Mouse (Mus musculus): ENCODE measurements around the gene Wsb2. TPM values are rescaled to one million over a fixed set of nuclear protein-coding genes. Genes with fewer than 3 reads are reported as not detected.
"Not testable (repeated sequence)": the region's sequence is repeated elsewhere in the genome, so short reads cannot be mapped to it uniquely, and the experiment has no call there.

The Wsb2 gene
- total RNA-seq, 2 experiments from 2014 or later: 264 to 285 TPM

DNA sequence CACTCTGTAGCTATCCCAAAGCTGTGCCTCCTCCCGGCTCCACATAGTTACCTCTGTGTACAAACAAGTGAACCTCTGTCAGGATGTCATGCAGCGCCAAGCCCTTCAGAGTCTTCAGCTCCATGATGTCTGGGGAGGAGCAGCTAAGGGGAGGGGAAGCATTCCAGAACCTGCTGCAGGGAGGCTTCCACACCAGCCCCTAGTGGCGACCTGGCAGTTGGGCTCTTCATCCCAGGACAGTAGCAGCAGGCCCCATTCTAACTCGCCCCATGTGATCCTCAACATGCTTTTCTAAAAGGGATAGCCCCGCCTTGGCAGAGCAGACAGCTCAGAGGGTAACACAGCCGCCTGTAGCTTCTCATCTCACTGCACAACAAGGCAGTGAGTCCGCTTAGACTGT is 24.7 kb downstream of the Wsb2 start:
- DNase-seq (ENCODE audit: extremely low spot score in 1 of 2, low spot score in 1 of 2): no peak

DNA sequence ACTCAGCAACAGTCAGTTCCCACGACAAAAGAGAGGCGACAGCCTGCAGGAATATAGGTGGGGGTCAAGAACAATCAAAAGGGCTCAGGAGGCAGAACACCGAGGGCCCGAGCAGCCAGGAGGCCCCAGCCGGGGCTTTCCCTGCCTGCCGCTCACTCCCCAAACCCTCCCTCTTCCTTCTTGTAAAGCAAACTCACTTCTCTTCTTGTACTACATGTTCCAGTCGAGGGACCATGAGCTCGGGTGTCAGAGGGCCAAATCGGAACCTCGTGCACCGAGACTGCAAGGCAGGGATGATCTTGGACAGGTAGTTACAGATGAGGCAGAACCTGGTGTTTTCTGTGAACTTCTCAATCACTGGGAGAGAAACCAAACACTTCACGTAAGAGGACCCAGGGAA is 26.1 kb downstream of the Wsb2 start:
- DNase-seq (ENCODE audit: extremely low spot score in 1 of 2, low spot score in 1 of 2): no peak

DNA sequence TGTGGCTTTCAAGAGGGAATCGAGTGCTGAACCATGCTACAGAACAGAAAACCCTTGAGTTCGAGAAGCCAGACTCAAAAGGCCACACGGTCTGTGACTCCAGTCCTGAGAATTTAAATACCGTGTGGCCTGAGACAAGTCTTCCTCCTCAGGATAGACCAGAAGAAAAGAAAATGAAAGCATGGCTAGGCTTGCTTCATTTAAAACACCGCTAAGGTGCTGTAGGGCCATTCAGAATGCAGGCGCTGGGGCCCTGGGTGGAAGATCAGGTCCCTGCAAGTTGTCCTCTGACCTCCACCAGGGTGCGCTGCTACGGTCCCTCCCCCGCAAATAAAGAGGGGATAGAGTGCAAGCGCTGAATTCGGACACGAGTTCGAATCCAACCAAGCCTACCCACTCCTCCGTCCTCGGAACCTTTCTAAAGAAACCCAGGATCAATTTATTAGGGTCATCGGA is 31.2 kb downstream of the Wsb2 start:
- peak in 1 of 2 experiments; percentile 29 for DNase-seq (ENCODE audit: extremely low spot score in 1 of 2, low spot score in 1 of 2)

DNA sequence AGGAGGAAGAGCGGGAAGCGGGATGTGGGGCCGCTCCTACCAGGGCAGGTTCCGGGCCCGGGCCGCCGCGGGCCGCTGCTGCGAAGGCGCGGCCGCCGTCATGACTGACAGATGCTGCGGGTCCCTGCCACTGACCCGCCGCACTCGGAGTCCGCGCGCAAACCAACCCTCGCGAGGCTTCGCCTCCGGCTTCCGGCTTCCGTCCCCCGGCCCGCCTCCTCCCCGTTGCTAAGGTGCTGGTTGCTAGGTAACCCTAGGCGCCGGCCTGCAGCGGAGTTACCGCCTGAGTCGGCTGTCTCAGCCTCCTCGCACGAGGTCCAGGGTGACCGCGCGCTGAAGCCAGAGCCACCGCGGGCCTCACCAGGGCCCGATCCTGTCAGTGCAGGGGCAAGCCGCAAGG is 31.8 kb downstream of the Wsb2 start, which contains the start of gene Rfc5:
Gene Rfc5, minus strand, starts transcription at position 171 of the 400 bp plus-strand sequence.
- peak; percentile 86 to 90 for DNase-seq (ENCODE audit: extremely low spot score in 1 of 2, low spot score in 1 of 2)

DNA sequence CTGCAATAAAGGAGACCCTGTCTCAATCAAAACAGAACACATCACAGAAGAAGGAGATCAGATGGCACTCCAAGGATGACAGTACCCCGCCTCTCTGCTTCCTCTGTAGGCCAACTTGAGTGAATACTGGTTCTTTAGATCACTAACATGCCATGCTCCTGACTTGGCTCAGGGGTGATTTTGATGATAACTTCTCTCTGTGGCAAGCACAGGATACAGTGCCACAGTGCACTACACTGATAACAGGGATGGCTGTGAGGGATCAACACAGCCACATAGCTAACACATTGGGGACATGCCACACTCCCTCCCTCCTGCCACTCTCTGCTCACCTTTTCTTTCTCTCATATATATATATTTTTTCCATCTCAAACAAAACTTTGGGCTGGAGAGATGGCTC is 33.8 kb downstream of the Wsb2 start:
- no peak for DNase-seq (ENCODE audit: extremely low spot score in 1 of 2, low spot score in 1 of 2)

DNA sequence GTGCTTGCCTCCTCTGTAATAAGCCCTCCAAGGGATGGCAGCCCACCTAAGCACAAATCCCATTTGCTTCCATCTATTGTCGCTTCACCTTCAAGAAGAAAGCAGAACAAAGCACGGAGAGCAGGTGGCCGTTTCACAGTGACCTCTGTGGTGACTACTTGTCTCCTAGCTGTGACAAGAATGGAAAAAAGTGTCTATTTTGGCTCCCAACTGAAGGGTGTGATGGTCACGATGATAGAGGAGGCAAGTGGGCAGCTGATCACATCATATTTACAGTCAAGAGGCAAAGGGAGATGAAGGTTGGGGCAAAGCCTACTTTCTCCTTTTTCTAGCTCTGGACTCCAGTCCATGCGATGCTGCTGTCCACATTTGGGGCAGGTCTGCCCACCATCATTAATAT is 38.7 kb downstream of the Wsb2 start:
- DNase-seq (ENCODE audit: extremely low spot score in 1 of 2, low spot score in 1 of 2): no peak

DNA sequence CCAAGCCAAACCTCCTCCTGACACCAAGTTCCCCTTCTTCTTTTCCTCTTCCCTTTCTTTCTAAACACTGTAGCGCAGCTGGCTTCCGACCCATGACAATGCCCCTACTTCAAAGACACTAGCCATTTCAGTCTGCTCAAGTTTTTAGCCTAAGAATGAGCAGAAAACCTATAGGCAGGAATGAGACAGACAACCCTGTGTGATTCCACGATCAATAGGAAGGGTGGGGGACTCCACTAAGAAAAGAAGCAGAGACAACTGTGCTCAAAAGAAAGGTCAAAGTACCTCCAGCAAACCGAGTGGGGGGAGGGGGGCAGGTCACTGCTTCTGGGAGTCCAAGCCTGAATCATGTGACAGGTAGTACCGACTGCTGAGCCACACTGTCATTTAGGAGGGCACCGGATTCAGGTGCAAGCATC is 39.5 kb downstream of the Wsb2 start:
- no peak for DNase-seq (ENCODE audit: extremely low spot score in 1 of 2, low spot score in 1 of 2)

DNA sequence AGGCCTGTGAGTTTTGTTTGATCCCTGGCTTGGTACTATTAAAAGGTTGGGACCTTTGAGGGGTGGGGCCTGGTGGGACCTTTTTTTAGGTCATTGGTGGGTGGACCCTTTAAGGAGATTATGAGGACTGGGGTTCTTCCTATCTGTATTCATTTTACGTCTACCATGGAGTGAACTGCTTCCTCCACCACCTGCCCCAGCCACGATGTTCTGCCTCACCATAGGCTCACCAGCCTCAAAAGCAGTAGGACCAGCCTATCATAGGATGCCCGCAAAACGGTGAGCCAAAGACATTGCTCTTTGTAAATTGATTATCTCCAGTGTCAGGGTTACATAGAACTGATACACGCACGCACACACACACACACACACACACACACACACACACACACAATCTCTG is 40.3 kb downstream of the Wsb2 start:
- DNase-seq (ENCODE audit: extremely low spot score in 1 of 2, low spot score in 1 of 2): no peak

DNA sequence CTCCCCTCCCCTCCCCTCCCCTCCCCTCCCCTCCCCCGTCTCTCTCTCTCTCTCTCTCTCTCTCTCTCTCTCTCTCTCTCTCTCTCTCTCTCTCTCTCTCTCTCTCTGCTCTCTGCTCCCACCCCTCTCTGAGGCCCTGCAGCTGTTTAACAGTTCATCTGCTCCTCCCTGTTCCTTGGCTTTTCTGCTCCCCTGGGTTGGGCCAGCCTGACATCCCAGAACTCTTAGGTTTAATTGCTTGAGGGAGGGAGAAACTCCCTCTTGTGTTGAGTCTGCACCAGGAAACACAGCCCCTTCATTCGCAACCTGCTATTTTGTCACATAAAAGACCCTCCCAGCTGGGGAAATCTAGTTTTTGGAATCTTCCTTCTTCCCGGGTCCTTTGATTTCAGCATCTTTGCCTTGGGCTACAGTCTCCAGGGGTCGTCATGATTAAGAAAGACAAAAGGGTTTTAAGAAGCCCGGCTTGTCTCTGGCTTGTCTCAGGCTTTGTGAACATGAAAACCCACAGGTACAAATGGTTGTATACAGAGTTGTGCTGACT is 41.0 kb downstream of the Wsb2 start:
- DNase-seq (ENCODE audit: extremely low spot score in 1 of 2, low spot score in 1 of 2): no peak

DNA sequence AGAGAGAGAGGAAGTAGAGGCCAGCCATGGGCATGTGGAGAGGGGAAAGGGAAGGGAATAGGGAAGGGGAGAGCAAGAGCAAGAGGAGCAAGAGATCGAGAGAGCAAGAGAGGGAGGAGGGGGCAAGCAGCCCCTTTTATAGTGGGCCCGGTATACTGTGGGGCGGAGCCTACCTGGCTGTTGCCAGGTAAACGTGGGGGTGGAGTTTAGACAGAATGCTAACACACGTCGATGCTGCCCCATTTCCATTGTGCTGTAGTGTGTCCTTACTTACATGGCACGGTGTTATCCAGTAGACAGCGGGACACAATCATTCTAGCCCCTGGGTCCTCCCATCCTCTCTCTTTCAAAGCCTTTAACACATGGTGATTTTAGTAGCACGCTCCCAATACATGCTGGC is 42.2 kb downstream of the Wsb2 start:
- no peak for DNase-seq (ENCODE audit: extremely low spot score in 1 of 2, low spot score in 1 of 2)

DNA sequence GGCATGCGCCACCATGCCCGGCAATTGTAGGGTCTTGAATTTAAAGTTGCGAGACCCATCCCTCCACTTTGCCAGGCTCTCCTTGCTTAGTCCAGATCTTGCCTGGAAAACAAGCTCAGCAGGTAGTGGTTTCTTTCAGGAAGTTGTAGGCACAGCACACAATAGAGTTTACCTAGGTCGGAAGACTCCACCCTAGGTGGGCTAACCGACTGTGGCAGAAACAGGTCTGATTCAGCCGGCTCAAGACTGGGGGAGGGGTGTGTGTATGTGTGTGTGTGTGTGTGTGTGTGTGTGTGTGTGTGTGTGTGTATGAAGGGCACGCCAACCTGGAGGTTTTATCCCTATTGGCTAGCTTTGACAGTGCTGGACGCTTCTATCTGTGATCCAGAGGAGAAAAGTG is 46.5 kb downstream of the Wsb2 start:
- no peak for DNase-seq (ENCODE audit: extremely low spot score in 1 of 2, low spot score in 1 of 2)

DNA sequence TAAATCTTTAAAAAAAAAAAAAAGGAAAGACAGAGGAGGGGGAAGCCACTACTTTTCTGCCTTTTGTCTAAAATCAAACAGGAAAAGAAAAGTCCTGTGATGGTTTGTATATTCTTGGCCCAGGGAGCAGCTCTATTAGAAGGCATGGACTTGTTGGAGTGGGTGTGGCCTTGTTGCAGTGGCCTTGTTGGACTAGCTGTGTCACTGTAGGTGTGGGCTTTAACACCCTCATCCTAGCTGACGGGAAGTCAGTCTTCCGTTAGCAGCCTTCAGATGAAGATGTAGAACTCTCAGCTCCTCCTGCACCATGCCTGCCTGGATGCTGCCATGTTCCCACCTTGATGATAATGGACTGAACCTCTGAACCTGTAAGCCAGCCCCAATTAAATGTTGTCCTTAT is 47.6 kb downstream of the Wsb2 start:
- not testable (repeated sequence) for DNase-seq (ENCODE audit: extremely low spot score in 1 of 2, low spot score in 1 of 2)

DNA sequence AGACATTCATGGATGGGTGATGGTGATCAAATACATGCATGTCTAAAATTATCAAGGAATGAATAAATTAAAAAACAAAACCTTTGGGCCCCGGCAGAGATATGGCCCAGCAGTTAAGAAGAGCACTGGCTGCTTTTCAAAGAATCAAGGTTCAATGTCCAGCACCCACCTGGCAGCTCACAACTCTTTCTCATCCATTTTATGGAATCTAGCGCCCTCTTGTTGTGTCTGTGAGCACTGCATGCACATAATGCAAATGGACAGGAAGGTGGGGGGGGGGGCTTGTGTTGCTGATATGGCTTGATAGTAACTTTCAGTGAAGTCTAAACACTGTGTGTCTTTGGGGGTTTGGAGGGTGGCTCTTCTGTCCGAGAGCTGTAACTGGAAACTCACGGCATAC is 51.1 kb downstream of the Wsb2 start:
- DNase-seq (ENCODE audit: extremely low spot score in 1 of 2, low spot score in 1 of 2): peak in 1 of 2 experiments; percentile 60

DNA sequence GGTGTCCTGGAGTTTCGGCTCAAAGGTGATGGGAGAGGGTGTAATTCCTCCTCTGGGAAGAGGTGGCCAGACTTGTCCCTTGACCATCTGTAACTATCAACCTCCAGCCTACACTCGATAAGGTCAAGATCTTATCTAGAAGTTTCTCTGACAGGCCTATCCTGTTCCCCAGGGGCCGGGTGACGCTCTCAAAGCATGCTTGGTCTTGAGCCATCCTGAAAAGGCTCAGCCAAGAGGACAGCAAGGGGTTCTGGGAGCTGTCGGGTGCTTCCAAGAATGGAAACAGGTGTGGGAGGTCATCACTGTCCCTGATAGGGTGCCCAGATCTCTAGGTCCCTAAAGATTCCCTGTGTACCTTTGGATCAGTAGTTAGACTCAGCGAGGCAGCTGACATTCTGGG is 52.3 kb downstream of the Wsb2 start:
- no peak for DNase-seq (ENCODE audit: extremely low spot score in 1 of 2, low spot score in 1 of 2)

DNA sequence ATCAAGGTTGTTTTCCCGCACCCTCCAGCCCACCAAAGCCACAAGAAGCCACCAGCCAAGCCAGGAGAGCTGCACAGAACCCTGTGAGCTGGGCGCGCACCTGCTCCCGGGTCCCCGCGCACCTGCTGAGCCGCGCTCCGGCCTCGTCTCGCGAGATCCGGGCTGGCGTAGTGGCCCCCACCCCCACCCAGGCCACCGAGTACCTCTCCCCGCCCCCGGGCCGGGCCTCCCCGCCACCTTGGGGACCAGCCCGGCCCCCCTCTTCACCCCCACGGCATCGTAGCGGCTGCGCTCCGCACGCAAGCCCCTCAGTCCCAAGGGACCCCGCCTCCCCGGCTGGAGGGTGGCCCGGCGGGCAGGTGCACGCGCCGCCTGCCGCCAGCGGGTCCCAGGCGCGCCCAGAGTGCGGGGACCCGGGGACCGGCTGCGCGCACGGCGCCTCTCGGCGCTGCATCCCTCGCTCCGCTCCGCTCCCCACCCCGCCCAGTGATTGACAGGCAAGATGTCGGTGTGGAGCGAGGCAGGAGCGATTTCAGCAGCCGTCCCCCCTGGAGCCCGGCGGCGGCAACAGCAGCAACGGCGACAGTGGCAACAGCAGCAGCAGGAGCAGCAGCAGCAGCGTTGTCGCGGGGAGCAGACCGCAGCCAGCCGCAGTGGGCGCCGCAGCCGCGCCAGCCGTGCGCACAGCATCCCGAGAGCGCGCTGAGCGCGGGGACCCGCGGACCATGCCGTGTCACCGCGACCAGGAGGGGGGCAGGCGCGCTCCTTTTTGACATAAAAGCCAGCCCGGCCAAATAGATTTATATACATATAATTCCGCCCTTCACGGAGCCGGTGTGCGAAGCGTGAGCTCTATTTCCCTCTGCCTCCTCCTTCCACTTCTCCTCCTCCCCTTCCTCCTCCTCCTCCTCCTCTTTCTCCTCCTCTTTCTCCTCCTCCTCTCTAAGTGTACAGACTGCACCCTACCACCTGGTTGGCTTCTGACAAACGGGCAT is 56.7 kb downstream of the Wsb2 start, which contains the start of gene Ksr2:
Gene Ksr2, plus strand, starts transcription at position 494 of the 995 bp plus-strand sequence.
- DNase-seq (ENCODE audit: extremely low spot score in 1 of 2, low spot score in 1 of 2): peak; percentile 56 to 74

DNA sequence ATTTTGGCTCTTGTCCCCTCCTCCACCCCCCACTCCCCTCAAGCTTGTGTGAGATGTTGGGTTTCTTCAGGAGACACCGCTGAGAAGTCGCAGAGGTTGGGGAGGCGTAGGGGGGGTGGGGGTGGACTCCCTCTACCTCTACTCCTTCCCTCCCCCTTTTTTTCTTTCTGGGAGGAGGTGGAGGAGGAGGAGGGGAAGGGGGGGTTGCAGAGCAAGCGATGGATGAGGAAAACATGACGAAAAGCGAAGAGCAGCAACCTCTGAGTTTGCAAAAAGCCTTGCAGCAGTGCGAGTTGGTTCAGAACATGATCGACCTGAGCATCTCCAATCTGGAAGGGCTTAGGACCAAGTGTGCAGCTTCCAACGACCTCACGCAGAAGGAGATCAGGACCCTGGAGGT is 57.5 kb downstream of the Wsb2 start:
- peak; percentile 8 to 25 for DNase-seq (ENCODE audit: extremely low spot score in 1 of 2, low spot score in 1 of 2)

DNA sequence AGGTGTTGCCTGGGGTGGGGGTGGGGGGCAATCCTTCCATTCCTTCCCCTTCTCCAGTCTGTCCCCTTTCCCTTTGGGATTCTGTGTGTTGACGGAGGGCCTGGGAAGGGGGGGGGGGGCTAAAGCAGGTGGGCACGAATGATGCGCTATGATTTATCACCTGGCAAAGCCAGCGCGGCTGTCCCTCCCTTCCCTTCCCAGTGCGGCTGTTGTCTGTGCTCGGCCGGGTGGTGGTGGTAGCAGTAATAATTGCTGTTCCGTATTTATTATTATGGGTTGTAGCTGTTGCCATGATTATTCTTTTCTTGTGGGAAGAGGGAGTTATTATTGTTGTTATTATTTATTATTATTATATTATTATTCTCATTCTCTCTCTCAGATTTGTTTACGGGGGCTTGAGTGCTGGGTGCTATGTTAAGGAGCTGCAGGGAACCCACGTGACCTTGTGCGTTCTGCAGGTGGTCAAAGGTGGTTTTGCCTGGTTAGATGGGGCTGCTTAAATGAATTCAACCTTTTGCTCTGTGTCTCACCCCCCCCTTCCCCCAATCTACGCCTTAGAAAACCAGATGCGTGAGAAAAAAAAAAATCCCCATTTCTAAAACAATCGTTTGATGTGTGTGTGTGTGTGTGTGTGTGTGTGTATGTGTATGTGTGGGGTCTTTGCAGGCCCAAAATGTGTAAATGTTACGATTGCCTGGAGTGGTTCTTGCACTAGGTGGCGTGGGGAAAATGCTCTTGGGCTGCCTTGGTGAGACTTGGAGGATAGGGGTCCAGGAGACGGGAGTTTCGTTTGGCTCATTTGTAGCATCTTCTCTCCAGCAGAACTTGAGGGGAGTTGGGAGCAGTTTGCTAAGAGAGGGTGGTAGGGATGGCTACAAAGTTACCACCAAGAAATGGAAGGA is 58.2 kb downstream of the Wsb2 start:
- peak in 1 of 2 experiments; percentile 12 for DNase-seq (ENCODE audit: extremely low spot score in 1 of 2, low spot score in 1 of 2)

DNA sequence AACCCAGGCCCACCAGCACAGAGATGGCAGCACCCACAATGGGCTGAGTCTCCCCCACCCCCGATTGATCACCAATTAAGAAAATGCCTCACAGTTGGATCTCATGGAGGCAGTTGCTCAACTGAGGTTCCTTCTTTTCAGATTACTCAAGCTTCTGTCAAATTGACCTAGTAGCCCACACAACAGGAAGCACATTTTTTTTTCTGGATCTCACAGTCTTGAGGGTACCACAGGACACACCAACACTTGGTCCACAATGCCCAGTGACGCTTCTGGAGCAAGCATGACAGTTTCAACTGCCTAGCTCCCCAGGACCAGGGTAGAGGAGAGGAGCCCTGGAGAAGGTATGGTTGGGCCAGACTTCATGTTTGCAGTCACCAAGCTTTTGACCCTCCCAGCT is 60.3 kb downstream of the Wsb2 start:
- DNase-seq (ENCODE audit: extremely low spot score in 1 of 2, low spot score in 1 of 2): no peak
